Mouse (Mus musculus) lung, postnatal 0 days (tissue): ENCODE results near the gene B4galt5.

Experiments
- CTCF ChIP-seq: IDR thresholded peaks from 2 replicates; pipeline ENCODE4 v1.5.1; 2016; ENCODE audit warnings: antibody characterized with exemption, mild to moderate bottlenecking
- EP300 ChIP-seq: IDR thresholded peaks from 2 replicates; pipeline ENCODE4 v1.6.1; 2016; ENCODE audit warnings: antibody characterized with exemption, mild to moderate bottlenecking, control low read depth

GRCm38 (mm10) chr2:167336384-167337213 lies 12.4 kb downstream of the B4galt5 start:
- no peak for TF ChIP-seq CTCF
- TF ChIP-seq EP300 = peak; percentile 88
